Mouse (Mus musculus) erythroblast, embryonic 14.5 days (primary cell): ENCODE data around the gene Mks1.

Experiments
- GATA1 ChIP-seq: IDR thresholded peaks from 2 replicates; pipeline ENCODE4 v1.6.1; 2012; ENCODE audit warnings: low read length, inconsistent platforms, mixed read lengths
- TAL1 ChIP-seq: IDR thresholded peaks from 3 replicates; pipeline ENCODE4 v1.6.1; 2012; ENCODE audit warnings: low read length, inconsistent platforms, mixed read lengths

DNA sequence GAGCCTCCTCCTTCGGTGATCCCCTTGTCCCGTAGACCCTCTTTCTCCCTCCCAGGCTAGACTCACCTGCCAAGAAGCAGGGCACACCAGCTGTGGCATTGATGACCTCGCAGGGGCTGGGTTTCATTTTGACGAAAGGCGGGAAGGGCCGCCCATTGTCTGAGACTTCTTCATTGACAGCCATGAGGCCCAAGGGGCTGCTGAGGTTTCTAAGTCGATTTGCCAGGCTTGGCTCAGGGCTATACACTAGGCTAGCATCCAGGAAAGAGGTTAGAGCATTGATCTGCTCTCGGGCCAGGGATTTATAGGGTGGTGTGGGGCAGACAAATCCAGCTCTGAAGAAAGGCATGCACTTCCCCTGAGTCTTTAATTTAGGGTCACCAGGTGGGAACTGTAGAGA lies 38.2 kb upstream of the Mks1 start:
- TF ChIP-seq GATA1 (no peak), TAL1 (no peak)
